Mouse (Mus musculus): Measurements from ENCODE around the gene Slc25a29.
A peak's percentile ranks its signal among the peaks of the same experiment; 100 is the strongest.

Gene Slc25a29

GRCm38 (mm10) chr12:108834337-108834736 lies 1.3 kb downstream of the Slc25a29 start:
- no peak for DNase-seq (ENCODE audit: low spot score)

- no peak for DNase-seq (ENCODE audit: low spot score)
Observed at GRCm38 (mm10) chr12:108833408-108833807, 2.3 kb downstream of the Slc25a29 start.

DNA sequence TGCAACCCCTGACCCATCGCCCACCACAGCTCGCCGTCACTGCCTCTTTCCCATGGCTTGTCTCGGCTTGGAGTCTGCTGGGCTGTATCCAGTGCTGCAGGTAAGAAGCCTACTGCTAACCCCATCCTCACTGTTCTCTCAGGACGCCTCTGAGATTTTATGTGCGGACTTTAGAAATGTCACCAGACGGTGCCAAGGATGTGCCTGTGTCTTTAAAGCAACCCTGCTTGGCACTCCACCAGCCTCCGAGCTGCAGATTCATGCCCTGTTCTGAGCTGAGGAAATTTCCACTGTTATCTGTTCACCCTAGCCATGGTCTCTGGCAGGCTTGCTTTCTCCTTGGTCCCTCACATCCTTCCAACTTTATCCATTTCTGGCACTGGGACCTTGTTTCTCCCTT lies 2.8 kb downstream of the Slc25a29 start:
- peak; percentile 83 for DNase-seq (ENCODE audit: low spot score)

DNA sequence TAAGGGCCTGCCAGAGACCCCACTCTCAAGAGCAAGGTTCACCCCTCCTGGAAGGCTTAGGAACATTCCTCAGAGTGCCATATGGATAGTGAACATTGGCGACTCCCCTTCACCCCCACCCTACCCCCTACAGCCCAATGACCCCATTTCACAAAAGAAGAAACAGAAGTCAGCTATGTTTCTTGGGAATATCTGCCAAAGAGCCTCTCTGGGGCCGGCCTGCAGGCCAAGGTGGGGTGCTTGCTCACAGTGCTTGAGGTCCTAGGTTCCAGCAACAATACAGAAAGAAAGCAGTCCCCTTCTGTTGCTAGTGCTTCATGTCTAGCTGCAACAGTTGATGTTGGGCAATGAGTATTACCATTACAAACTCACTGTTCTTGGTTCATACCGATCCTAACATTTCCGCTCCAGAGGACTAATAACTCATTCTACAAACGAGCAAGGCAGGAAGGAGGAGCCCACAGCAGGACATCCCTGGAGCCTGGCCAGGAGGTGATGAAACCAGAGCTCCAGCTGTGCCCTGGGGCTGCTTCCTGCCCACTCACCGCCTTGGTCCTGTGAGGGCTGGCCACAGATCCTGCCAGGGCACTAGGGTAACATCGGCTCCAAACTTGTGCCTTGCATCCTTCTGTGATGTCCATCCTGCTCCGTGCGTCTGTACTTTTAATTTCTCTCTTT lies 3.6 kb downstream of the Slc25a29 start:
- DNase-seq (ENCODE audit: low spot score): peak; percentile 96

DNA sequence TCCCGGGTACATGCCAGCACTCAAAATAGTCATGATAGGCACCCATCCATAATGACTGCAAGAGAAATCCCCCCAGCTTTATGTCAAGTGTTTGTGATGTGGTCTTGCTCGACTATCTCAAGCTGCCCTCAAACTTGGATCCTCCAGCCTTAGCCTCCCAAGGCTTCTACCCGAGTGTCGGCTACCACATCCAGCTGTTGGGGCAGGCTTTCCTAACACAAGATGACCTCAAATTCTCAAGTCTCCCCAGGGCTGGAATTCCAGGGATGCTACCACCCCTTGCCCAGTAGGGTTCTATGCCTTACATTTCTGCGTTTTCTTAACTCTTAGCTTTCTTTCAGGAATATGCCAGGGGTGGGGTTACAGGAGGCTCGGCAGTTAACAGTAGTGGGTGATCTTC lies 5.3 kb downstream of the Slc25a29 start:
- no peak for DNase-seq (ENCODE audit: low spot score)

DNA sequence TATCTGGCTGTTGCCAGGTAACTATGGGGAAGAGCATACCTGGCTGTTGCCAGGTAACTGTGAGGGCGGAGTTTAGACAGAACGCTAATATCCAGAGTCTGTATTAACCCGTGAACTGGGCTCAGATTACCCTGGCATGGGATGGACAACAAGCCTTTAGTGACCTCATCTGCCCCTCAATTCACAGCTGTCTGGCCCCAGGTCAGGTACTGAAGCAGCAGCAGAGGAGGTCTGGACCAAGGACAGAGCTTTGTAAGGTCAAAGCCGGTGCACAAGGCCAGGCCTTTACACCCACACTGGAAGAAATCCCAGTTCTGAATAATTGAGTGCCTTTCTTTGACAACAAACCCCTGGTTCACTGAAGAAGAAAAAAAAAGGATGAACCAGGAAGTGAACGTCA lies 6.0 kb downstream of the Slc25a29 start:
- peak; percentile 41 for DNase-seq (ENCODE audit: low spot score)

DNA sequence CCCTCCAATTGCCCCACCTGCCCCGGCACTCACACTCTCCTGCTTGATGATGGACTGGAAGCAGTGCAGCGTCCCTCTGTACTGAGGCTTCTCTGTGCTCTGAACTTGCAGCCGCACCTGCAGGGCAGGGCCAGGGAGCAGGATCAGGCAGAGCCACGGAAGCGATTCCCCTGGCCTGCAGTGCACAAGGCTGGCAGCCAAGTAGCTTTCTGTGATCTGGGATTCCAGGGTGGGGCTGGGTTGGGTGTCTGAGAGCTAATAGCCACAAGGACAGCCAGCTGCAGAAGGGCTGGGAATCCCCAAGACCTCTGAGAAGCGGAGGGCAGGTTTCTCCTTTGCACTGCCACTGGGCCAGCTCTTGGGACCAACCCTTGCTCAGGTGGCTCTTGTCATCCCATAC lies 8.0 kb downstream of the Slc25a29 start:
- DNase-seq (ENCODE audit: low spot score): no peak

GRCm38 (mm10) chr12:108826958-108827535 lies 8.6 kb downstream of the Slc25a29 start:
- no peak for DNase-seq (ENCODE audit: low spot score)

DNA sequence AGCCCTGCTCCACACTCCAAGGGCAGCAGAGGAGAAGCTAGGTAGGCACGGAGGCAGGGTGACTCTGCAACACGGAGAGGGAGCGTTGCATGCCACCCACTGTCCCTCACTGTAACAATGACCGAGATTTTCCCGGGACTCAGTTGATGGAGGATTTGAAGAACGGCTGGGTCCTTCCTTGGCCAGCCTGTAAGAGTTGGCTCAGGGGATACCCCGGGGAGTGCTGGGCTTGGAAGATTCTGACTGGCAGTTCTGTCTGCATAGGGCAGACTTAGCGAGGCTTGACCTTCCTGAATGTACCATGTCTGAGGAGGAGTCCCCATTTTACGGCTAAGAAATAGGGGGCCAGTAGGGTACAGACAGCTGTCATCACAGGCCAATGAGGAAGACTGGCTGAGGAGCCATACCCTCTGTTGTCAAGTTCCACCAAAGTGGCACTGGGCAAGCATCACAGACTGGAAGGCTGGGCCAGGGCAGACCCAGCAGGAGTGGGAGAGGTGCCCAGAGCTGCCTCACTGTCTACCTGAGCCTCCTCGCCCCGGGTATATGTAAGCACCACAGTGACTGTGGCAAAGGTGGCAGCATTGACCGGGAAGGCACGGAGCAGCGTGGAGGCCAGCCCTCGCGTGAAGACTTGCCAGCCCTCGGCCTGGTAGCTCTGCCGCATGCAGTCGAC lies 9.3 kb downstream of the Slc25a29 start:
- no peak for DNase-seq (ENCODE audit: low spot score)

DNA sequence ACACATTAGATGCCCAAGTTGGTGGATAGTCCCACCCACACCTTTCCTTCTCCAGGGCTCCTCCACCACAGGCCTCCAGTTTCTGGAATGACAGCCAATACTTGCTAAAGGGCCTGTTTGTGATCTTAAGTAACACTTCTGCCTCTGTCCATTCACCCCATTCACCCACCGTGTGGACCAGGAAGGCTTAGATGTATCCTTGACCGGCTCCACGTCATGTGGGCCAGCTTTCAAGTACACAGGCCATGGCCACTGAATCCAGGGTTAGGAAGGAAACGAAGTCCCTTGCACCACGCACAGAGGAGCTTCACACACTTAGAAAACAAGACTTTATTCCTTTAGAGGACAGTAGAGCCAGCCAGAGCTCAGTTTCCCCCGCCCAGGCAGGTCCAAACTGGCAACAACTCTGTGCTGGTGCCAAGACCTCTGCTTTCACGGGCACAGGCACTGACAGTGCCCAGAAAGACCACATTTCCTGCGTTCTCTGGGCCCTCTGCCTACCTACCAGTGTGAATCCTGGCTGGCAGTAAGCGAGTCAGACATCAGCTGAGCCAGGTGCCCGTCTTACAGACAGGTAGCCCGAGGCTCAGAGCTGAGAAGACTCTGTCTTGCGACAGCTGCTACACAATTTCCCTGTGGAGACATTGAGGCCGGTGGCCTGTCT lies 10.0 kb downstream of the Slc25a29 start:
- DNase-seq (ENCODE audit: low spot score): no peak

- DNase-seq (ENCODE audit: low spot score): no peak
Observed at GRCm38 (mm10) chr12:108824225-108824874, 11.3 kb downstream of the Slc25a29 start.

- DNase-seq (ENCODE audit: low spot score): no peak
Observed at GRCm38 (mm10) chr12:108823036-108823435, 12.6 kb downstream of the Slc25a29 start.

DNA sequence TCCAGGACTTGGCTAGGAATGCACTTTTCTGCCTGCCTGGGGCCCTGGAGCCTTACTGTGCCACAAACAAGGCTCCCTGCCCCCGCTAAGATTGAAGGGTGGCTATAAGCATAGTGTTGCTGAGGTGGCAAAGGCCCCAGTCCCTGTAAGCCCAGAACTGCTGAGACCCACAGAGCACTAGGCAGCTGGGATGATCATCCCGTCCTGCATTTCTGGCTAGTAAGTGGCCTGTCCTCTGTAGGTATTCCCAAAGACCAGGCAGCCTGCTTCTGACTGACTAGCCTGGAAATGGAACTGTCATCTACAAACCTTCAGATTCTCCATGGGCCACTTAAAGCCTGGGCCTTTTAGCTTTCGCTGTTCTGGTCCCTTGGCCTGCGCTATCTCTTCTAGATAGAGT lies 15.2 kb downstream of the Slc25a29 start:
- DNase-seq (ENCODE audit: low spot score): no peak

DNA sequence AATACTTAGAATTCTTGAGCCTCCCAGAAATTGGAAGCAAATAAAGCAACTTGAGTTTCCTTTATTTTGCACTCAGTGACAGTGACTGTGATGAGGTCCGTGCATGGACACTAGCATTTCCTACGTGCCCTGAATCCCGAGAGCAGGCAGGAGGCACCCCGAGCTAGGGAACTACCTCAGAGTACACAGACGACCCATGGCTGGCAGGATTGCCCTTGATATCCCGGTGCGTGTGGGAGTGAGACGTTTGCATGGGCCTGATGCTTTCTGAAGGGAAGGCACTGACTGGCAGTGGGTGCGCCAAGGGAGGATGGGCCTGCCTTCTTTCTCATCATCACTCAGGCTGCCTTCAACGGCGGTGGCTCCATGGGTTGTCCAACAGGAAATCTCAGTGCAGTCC lies 19.1 kb downstream of the Slc25a29 start:
- DNase-seq (ENCODE audit: low spot score): no peak

DNA sequence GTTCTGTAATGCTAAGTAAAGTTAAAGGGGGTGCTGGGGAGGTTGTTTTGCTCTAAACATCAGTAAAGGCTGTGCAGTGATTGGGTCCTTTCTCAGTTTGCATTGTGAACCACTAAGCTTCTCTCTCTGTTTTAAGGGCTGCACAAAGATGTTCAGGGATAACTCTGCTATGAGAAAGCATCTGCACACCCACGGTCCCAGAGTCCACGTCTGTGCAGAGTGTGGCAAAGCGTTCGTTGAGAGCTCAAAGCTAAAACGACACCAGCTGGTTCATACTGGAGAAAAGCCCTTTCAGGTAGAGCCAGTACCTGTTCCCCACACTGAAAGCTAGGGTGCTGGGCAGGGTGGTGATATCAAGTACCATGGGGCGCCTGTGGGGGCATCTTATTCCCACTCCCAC lies 21.2 kb downstream of the Slc25a29 start:
- DNase-seq (ENCODE audit: low spot score): no peak

DNA sequence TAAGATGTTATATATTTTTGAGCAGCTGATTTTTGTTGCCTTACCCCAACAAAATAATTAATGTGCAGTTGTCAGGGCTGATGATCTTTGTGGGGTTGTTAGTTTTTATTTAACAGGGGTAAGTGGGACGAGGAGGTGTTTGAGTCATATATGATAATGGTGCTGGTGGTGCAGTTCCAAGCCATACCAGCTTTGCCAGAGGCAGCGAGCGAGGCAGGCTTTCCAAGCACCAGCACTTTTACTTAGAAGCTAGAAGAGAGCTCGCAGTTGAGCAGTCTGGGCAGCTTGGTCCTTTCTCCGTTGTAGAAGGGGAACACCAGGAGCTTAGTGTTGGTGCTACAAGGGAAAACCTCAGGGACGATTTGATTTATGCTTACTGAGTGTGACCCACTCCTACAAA lies 23.2 kb downstream of the Slc25a29 start:
- DNase-seq (ENCODE audit: low spot score): no peak

- peak; percentile 46 for DNase-seq (ENCODE audit: low spot score)
Observed at GRCm38 (mm10) chr12:108811133-108811532, 24.6 kb downstream of the Slc25a29 start.

GRCm38 (mm10) chr12:108810309-108810708 lies 25.4 kb downstream of the Slc25a29 start:
- no peak for DNase-seq (ENCODE audit: low spot score)

GRCm38 (mm10) chr12:108809771-108810170 lies 25.9 kb downstream of the Slc25a29 start:
- DNase-seq (ENCODE audit: low spot score): no peak

DNA sequence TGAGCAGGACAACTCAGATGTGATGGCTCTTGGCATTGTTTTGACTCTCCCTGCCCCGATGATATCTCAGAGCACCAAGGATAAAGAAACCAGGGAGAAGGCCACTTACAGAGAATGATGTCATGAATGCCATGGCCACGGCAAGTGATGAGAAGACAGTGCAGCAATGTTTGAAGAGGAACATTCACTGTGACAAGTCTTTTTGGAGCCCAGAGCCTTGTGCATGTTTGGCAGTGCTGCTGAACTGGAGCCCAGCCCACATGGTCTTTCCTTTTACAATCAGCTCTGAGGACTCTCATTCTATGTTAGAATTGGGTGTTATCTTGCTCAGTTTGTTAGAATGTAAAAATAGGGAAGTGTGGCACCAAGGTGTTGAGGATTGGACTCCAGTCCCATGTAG lies 27.2 kb downstream of the Slc25a29 start:
- no peak for DNase-seq (ENCODE audit: low spot score)

DNA sequence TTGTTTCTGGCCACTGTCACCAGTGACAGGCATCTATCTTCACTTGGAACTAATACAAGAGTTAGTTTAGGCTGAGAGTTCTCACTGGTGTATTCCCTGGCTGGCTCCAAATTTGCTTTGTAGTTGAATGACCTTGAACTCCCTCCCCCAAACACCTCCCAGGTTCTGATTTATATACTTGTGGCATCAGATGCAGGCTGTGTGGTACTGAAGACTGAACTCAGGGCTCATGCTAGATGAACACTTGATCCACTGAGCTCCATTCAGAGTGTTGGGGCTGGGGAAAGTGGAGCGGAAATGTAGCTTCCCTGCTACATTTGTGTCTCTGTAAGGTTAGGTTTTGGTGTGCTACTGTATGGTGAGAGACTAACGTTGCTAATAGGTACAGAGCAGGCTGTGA lies 31.3 kb downstream of the Slc25a29 start:
- DNase-seq (ENCODE audit: low spot score): no peak

GRCm38 (mm10) chr12:108801613-108802012 lies 34.1 kb downstream of the Slc25a29 start:
- DNase-seq (ENCODE audit: low spot score): no peak

Measured in adipocyte (in vitro differentiated cells).